Mouse (Mus musculus) heart, embryonic 10.5 days (tissue): Measurements from ENCODE around the gene Abca7. TPM values are rescaled to one million over a fixed set of nuclear protein-coding genes. Genes with fewer than 3 reads are reported as not detected.

Source experiments
- DNase-seq: peaks from one replicate; pipeline ENCODE4 v3.0.0-alpha.2; 2017; ENCODE audit warnings: low spot score
- H3K27ac ChIP-seq: fragments of 300-500 bp; sonication (generic); 2 replicates; pipeline ENCODE4 v1.5.1; 2016; ENCODE audit warnings: mild to moderate bottlenecking
- H3K27me3 ChIP-seq: fragments of 300-500 bp; sonication (generic); 2 replicates; pipeline ENCODE4 v1.6.1; 2016; ENCODE audit warnings: mild to moderate bottlenecking; ENCODE audit not compliant: poor library complexity, insufficient read depth, severe bottlenecking
- H3K36me3 ChIP-seq: fragments of 300-500 bp; sonication (generic); 2 replicates; pipeline ENCODE4 v1.6.1; 2016; ENCODE audit warnings: mild to moderate bottlenecking, moderate library complexity
- H3K4me1 ChIP-seq: fragments of 300-500 bp; sonication (generic); 2 replicates; pipeline ENCODE4 v1.6.1; 2016; ENCODE audit warnings: mild to moderate bottlenecking
- H3K4me3 ChIP-seq: fragments of 300-500 bp; sonication (generic); 2 replicates; pipeline ENCODE4 v1.5.1; 2016; ENCODE audit warnings: mild to moderate bottlenecking, moderate library complexity
- H3K9me3 ChIP-seq: fragments of 300-500 bp; sonication (generic); 2 replicates; pipeline ENCODE4 v1.6.1; 2016; ENCODE audit warnings: mild to moderate bottlenecking, moderate library complexity
- WGBS: fragments of 180-500 bp; shearing (Covaris S2); methylation state at CpG from one replicate; pipeline ENCODE4 v1.1.7; 2016; 5-methylcytosine and 5-hydroxymethylcytosine counted together
- polyA plus RNA-seq: library from polyadenylated mRNA; unstranded; fragments of >200 nt; fragmentation: Nextera tagmentation; extraction: Ambion mirVana; gene quantifications from 2 replicates; pipeline ENCODE4 v1.2.1, GENCODE M21; 2016

Gene Abca7
- polyA plus RNA-seq, 1 experiment from 2014 or later = 2.8 TPM

DNA sequence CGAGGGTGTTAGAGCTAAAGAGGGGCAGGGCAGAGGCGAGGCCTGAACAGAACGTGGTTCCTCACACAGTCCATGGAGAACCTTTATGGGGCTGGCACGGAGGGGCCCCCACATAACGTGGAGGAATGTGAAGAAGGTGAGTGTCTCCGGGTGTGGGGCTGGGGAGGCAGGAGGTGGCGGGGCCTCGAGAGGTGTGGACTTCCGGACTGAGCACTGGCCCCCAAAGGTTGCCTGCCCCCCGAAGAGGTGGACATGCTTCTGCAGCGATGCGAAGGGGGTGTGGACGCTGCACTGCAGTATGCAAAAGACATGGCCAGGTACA, 25.0 kb downstream of the Abca7 start:
- Histone ChIP-seq H3K27ac (no peak overlapping the region), H3K36me3 (peaks cover 21% of the 10 kb centered on the region), H3K4me1 (peaks cover 58% of the 10 kb centered on the region), H3K4me3 (peak overlapping the region; percentile 1; the same call in 1 of the 2 replicates), H3K9me3 (no peaks in the 10 kb centered on the region), H3K27me3 (peaks cover under 1% of the 10 kb centered on the region; the same call in 1 of the 2 replicates)
- 91% methylated on average over 13 of the region's 13 CpGs for WGBS
- DNase-seq = no peak

DNA sequence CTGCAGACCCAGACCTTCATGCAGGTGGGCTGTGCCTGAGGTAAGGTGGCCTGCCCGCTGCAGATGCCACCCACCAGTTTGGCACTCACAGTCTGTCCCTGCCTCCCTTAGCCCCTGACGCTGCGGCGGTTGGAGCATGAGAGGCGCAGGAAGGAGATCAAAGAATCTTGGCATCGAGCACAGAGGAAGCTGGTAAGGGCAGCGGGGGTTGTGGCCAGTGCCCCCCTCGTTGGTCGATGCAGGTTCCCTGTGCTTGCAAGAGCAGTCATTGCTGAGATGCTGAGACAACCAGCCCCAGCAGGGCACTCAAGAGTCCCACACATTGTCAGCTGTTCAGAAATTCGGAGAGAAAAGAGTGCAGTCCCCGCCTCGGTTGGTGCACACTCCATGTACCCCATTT, 25.9 kb downstream of the Abca7 start:
- Histone ChIP-seq H3K4me1 (peaks cover 54% of the 10 kb centered on the region), H3K9me3 (no peaks in the 10 kb centered on the region), H3K27me3 (no peaks in the 10 kb centered on the region), H3K36me3 (peaks cover 30% of the 10 kb centered on the region), H3K4me3 (no peak overlapping the region), H3K27ac (no peak overlapping the region)
- WGBS = 93% methylated on average over 12 of the region's 12 CpGs
- DNase-seq = no peak

DNA sequence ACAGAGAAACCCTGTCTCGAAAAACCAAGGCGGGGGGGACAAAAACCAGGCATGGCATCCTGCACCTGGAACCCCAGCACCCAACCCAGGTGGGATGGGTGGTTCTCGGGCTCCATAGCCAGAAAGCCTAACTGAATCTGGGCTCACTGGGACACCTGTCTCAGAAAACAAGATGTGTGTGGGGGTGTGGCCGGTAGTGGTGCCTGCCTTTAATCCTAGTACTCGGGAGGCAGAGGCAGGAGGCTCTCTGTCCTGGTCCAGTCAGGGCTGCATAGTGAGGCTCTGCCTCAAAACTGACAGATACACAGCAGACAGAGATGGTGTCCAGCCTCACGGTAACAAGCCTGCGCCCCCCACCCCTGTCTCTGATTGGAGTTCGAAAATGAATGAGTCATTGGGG, 26.5 kb downstream of the Abca7 start:
- DNase-seq = no peak
- 93% methylated on average over 8 of the region's 8 CpGs for WGBS
- Histone ChIP-seq H3K27me3 (no peaks in the 10 kb centered on the region), H3K4me1 (peaks cover 49% of the 10 kb centered on the region), H3K4me3 (no peak overlapping the region), H3K36me3 (peaks cover 36% of the 10 kb centered on the region), H3K27ac (no peak overlapping the region), H3K9me3 (no peaks in the 10 kb centered on the region)

DNA sequence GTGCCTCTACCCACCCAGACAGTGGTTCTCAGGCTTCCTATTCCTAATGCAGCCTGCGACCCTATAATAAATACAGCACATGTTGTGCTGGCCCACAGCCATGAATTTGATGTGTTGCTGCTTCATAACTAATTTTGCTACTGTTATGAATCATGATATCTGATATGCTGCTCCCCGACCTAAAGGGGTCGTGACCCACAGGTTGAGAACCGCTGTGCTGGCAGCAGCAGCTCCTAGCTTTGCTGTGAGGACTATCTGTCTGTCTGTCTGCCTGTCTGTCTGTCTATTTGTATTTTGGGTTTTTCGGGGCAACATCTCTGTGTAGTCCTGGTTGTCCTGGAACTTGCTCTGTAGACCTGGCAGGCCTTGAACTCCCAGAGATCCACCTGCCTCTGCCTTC, 27.5 kb downstream of the Abca7 start:
- H3K9me3 ChIP-seq = no peaks in the 10 kb centered on the region
- DNase-seq = no peak
- no peak overlapping the region for H3K4me3 ChIP-seq
- WGBS = 90% methylated on average over 5 of the region's 5 CpGs
- H3K27ac ChIP-seq = no peak overlapping the region
- H3K27me3 ChIP-seq = no peaks in the 10 kb centered on the region
- peaks cover 43% of the 10 kb centered on the region for H3K4me1 ChIP-seq
- H3K36me3 ChIP-seq = peaks cover 40% of the 10 kb centered on the region

DNA sequence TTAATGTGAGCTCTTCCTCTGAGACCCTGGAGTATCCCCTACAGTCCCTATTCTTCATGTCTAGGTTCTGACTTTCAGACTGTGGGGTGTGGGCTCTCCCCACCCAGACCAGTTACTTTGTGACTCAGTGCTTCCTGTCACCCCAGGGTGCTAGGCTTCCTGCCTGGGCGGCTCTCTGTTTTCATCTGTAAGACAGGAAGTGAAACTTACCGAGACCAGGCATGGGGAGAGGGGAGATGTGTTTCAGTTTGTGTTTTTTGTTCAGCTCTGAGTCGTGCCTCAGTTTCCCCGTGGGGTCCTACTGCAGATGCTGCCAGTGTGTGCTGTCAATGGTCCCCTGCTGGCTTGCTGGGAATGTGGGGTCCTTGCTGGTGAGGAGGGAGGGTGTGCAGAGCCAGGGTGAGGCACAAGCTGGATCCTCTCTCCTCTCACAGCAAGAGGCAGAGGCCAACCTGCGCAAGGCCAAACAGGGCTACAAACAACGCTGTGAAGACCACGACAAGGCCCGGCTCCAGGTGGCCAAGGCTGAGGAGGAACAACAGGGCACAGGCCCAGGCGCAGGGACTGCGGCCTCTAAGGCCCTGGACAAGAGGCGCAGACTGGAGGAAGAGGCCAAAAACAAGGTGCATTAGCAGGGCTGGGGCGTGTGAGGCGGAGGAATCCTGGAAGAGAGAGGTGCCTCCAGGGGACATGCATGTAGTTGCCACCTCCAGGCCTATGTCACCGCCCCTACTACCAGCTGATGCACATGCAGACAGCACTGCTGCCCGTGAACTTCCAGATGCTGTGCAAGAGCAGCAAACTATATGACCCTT, 28.1 kb downstream of the Abca7 start:
- Histone ChIP-seq H3K27ac (0 out of 2 replicates have a peak overlapping the region, but pooled peaks have one; percentile 33), H3K36me3 (peaks cover 46% of the 10 kb centered on the region), H3K4me3 (no peak overlapping the region), H3K27me3 (no peaks in the 10 kb centered on the region), H3K9me3 (no peaks in the 10 kb centered on the region), H3K4me1 (peaks cover 37% of the 10 kb centered on the region)
- 74% methylated on average over 15 of the region's 15 CpGs for WGBS
- no peak for DNase-seq

DNA sequence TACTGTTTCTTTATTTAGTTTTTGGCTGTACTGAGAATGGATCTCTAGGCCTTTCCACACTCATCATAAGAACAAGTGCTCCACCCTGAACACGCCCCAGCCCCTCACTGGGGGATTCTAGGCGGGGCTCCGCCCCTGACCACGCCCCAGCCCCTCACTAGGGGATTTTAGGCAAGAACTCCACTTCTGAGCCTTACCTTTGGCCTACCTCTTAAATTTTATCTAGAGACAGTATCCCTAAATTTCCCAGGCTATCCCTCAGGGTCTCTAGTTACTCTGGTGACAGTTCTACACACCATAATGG, 28.7 kb downstream of the Abca7 start:
- Histone ChIP-seq H3K4me1 (peaks cover 31% of the 10 kb centered on the region), H3K4me3 (no peak overlapping the region), H3K36me3 (peaks cover 50% of the 10 kb centered on the region), H3K9me3 (no peaks in the 10 kb centered on the region), H3K27ac (no peak overlapping the region), H3K27me3 (no peaks in the 10 kb centered on the region)
- WGBS = 62% methylated on average over 4 of the region's 4 CpGs
- DNase-seq = no peak

DNA sequence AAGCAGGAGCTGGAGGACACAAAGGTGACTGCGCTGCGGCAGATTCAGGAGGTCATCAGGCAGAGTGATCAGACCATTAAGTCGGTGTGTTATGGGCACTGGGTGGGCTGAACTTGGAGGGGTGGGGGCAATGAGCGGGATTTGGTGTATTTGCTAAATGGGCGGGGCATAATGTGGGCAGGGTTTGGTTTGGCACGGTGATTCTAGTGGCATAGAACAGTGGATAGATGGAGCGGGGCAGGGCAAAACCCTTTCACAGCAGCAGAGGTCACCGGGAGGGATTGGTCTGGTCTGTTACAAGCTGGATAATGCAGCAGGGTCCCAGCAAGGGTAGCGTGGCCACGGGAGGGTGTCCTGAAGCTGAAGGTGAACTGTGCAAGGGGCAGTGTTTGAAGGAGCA, 29.2 kb downstream of the Abca7 start:
- DNase-seq = no peak
- H3K9me3 ChIP-seq = no peaks in the 10 kb centered on the region
- WGBS = 80% methylated on average over 10 of the region's 10 CpGs
- no peak overlapping the region; the same call in 1 of the 2 replicates for H3K4me3 ChIP-seq
- peaks cover 26% of the 10 kb centered on the region for H3K4me1 ChIP-seq
- peaks cover 54% of the 10 kb centered on the region for H3K36me3 ChIP-seq
- H3K27me3 ChIP-seq = no peaks in the 10 kb centered on the region
- H3K27ac ChIP-seq = no peak overlapping the region

DNA sequence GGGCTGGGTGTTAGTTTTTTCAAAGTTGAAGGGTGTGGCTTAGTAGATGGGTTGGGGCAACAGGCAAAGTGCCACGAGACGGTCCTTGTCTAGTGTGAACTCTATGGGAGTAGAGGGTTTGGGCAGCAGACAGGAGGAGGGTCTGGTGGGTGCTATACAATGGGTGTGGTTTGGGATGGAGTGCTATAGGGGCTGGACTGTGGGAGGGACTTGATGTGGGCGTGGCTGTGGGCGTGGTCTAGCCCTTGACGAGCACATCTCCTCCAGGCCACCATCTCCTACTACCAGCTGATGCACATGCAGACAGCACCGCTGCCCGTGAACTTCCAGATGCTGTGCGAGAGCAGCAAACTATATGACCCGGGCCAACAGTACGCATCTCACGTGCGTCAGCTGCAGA, 29.6 kb downstream of the Abca7 start:
- 59% methylated on average over 12 of the region's 12 CpGs for WGBS
- no peak overlapping the region for H3K4me3 ChIP-seq

DNA sequence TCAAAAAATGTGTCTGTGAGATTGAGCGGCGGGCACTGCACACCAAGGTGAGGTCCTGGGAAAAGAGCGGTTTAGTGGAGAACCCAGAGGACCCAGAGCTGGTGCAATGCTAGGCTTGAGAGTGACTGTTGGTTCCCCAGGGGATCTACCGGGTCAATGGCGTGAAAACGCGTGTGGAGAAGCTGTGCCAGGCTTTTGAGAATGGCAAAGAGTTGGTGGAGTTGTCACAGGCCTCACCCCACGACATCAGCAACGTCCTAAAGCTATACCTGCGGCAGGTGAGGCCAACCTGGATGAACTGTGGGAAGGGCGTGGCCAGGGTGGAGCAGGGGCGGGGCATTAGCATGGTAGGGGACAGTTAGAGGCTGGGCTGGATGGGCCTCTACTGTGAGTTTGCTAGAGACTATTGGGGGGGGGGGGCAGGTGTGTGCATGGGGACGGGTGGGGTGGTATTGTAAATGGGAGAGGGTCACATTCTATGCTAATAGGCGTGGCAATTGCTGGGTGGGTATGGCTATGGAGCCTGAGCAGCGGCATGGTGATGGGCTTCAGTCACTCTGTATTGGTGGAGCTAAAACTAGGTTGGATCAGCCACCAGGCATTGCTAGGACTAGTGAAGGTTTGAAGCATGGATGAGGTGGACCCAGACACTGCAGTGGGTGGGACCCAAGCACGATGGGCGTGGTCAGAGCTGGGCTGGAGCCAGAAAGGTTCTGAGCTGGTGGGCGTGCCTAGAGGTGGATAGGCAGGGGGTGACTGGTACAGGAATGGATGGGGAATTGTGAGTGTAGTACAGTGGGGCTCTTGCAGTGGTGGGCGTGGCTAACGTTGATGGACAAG, 31.6 kb downstream of the Abca7 start:
- peaks cover 34% of the 10 kb centered on the region for H3K4me1 ChIP-seq
- WGBS = 70% methylated on average over 20 of the region's 20 CpGs
- peaks cover 48% of the 10 kb centered on the region for H3K36me3 ChIP-seq
- no peak overlapping the region for H3K4me3 ChIP-seq
- H3K27me3 ChIP-seq = no peaks in the 10 kb centered on the region
- no peaks in the 10 kb centered on the region for H3K9me3 ChIP-seq
- H3K27ac ChIP-seq = no peak overlapping the region
- no peak for DNase-seq

More for the DNA sequence above, 29.6 kb downstream of the Abca7 start:
- no peaks in the 10 kb centered on the region for H3K27me3 ChIP-seq
- H3K27ac ChIP-seq = no peak overlapping the region
- H3K36me3 ChIP-seq = peaks cover 59% of the 10 kb centered on the region
- no peaks in the 10 kb centered on the region for H3K9me3 ChIP-seq
- H3K4me1 ChIP-seq = peaks cover 22% of the 10 kb centered on the region
- DNase-seq = no peak

DNA sequence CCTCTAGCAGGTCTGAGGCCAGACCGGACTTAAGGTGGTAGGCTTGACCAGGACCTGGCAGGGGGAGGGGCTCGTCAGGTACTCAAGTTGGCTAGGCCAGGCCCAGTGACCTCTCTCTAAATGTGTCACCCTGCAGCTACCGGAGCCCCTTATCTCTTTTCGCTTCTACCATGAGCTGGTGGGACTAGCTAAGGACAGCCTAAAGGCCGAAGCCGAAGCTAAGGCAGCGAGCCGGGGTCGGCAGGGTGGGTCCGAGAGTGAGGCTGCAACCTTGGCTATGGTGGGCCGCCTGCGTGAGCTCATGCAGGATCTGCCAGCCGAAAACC, 32.2 kb downstream of the Abca7 start:
- Histone ChIP-seq H3K36me3 (peaks cover 45% of the 10 kb centered on the region), H3K27me3 (no peaks in the 10 kb centered on the region), H3K9me3 (no peaks in the 10 kb centered on the region), H3K27ac (no peak overlapping the region), H3K4me3 (no peak overlapping the region), H3K4me1 (peaks cover 40% of the 10 kb centered on the region)
- WGBS = 88% methylated on average over 13 of the region's 13 CpGs
- DNase-seq = no peak

DNA sequence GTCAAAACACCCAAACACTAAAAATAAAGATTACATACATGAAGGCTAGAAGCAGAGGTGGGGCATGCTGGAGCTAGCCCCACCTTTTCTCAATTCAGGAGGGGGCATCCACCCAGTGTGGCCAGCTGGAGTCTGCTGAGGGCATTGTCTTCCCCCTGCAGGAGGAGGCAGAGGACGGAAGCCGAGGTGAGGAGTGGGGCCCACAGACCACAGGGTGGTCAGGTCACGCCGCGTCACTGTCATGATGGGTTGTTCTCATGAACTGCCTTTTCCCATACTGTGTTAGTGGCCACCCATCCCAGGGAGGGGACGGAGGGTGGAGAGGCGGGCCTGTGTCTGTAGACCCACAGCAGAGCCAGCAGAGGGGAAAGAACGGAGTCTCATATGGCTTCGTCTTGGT, 33.9 kb downstream of the Abca7 start:
- H3K4me1 ChIP-seq = peaks cover 50% of the 10 kb centered on the region
- no peak overlapping the region for H3K27ac ChIP-seq
- no peaks in the 10 kb centered on the region for H3K9me3 ChIP-seq
- no peaks in the 10 kb centered on the region for H3K27me3 ChIP-seq
- no peak for DNase-seq
- WGBS = 86% methylated on average over 9 of the region's 9 CpGs
- H3K4me3 ChIP-seq = no peak overlapping the region
- peaks cover 55% of the 10 kb centered on the region for H3K36me3 ChIP-seq

DNA sequence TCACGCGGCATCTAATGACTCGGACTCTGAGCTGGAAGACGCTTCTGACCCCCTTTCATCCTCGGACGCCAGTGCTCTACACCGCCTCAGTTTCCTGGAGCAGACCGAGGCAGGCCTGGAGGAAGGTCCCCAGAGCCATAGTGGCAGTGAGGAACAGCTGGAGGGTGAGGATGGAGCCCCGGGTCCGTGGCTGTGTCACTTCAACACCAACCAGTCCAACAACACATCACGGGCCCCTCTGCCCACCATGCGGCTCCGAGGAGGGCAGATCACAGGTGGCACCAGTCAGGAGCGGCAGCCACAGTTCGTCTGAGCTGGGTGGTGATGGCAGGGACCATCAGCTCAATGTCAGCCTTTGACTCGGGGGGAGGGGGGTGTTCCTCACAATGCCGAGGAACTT, 34.4 kb downstream of the Abca7 start:
- WGBS = 86% methylated on average over 17 of the region's 17 CpGs
- peaks cover 50% of the 10 kb centered on the region for H3K4me1 ChIP-seq
- no peak for DNase-seq
- peak overlapping the region; percentile 45; the same call in 1 of the 2 replicates for H3K27ac ChIP-seq
- H3K9me3 ChIP-seq = no peaks in the 10 kb centered on the region
- no peak overlapping the region for H3K4me3 ChIP-seq
- no peaks in the 10 kb centered on the region for H3K27me3 ChIP-seq
- peaks cover 60% of the 10 kb centered on the region for H3K36me3 ChIP-seq

DNA sequence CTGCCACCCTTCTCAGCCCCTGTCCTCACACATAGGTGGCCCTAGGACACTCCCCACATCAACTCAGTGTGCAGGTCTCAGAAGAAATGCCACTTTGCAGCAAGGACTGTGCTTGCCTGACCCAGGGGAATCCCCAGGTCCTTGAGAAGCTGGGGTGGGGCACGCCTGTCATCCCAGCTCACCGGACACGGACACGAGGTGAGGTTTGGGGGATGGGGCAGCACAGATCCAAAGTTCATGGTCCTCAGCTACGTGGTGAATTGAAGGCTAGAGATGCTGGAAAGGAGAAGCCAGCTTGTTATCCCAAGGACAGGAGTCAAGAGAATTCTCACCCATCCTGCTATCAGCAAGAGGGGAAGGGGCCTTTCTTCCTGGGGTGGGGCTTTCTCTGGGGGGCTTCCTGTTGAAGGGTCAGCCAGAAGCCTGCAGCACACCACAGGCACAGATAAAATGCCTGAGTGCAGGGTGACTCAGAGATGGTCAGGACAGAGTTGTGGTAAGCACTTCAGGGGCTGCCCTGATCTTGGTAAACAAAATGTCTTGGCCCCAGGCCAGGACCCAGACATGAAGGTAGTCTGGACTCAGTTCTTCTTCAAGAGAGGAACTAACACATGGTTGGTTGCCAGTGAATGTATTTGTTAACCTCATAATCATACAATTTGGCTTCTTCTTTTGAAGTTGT, 36.6 kb downstream of the Abca7 start:
- Histone ChIP-seq H3K27ac (peak overlapping the region; percentile 78), H3K36me3 (peaks cover 64% of the 10 kb centered on the region), H3K27me3 (no peaks in the 10 kb centered on the region), H3K4me1 (peaks cover 53% of the 10 kb centered on the region), H3K4me3 (peak overlapping the region; percentile 20; the same call in 1 of the 2 replicates), H3K9me3 (no peaks in the 10 kb centered on the region)
- WGBS = 27% methylated on average over 5 of the region's 5 CpGs
- DNase-seq = no peak
